11 mouse cellular contexts compared by ENCODE assay signal in genomic region chr9:30844079-30844563, GRCm38 (mm10).
A peak's percentile ranks its signal among the peaks of the same experiment; 100 is the strongest.
DNase-seq lines count a peak whose midpoint lies in the region; ATAC-seq and TF ChIP-seq lines count a peak whose summit lies in the region.
"Had no signal": no experiment of that assay in that cellular context is flagged by ENCODE, and none has a peak within 500 bp of the region (broad histone marks: within the 10 kb centered on the region; RNA-seq: fewer than 3 reads in every experiment).

No protein-coding gene starts in this region.

- WGBS in midbrain, postnatal 0 days: 65% methylated on average over 8 of the region's 8 CpGs
- 88% methylated on average over 8 of the region's 8 CpGs for WGBS in midbrain, embryonic 14.5 days
- WGBS in heart, embryonic 12.5 days: 24% methylated on average over 8 of the region's 8 CpGs

- no peaks in the 10 kb centered on the region for H3K27me3 ChIP-seq in midbrain, postnatal 0 days (ENCODE audit: insufficient read depth, low read length)
- no peaks in the 10 kb centered on the region for H3K27me3 ChIP-seq in midbrain, embryonic 14.5 days (ENCODE audit: control insufficient read depth, insufficient read depth, low read length)
- H3K27me3 ChIP-seq in heart, embryonic 12.5 days (replicated peaks): no peaks in the 10 kb centered on the region
- H3K27me3 ChIP-seq: embryonic facial prominence, embryonic 12.5 days; intestine, embryonic 15.5 days; midbrain, embryonic 12.5 days; stomach, embryonic 15.5 days had no signal

- no peak overlapping the region for H3K27ac ChIP-seq in midbrain, postnatal 0 days (ENCODE audit: low read depth, low read length)
- no peak overlapping the region for H3K27ac ChIP-seq in midbrain, embryonic 14.5 days (replicated peaks; ENCODE audit: low read depth, low read length)
- peak overlapping the region; percentile 32 for H3K27ac ChIP-seq in heart, embryonic 12.5 days (ENCODE audit: poor library complexity, severe bottlenecking)
- H3K27ac ChIP-seq: embryonic facial prominence, embryonic 12.5 days; intestine, embryonic 15.5 days; midbrain, embryonic 12.5 days; stomach, embryonic 15.5 days had no signal

- no peak for ATAC-seq in midbrain, postnatal 0 days (ENCODE audit: low FRiP score)
- ATAC-seq in midbrain, embryonic 14.5 days (ENCODE audit: low FRiP score, low TSS enrichment): no peak
- peak; percentile 81 for ATAC-seq in heart, embryonic 12.5 days (ENCODE audit: insufficient number of reproducible peaks, low FRiP score)
- ATAC-seq in inflammation-experienced regulatory T-cells, adult 6 months: no peak
- ATAC-seq in megakaryocyte-erythroid progenitor cell, adult 5-6 weeks (replicated peaks; ENCODE audit: low FRiP score, low TSS enrichment, poor library complexity, severe bottlenecking): no peak
- ATAC-seq: intestine, embryonic 15.5 days had no signal

- TF ChIP-seq CTCF in midbrain, postnatal 0 days (IDR thresholded peaks at IDR 0.05): no peak

- H3K4me2 ChIP-seq in midbrain, postnatal 0 days (ENCODE audit: low read depth, low read length, poor library complexity, severe bottlenecking): no peak overlapping the region
- H3K4me2 ChIP-seq in midbrain, embryonic 14.5 days (ENCODE audit: low read length): no peak overlapping the region
- peak overlapping the region; percentile 9; the same call in 1 of the 2 replicates for H3K4me2 ChIP-seq in heart, embryonic 12.5 days
- H3K4me2 ChIP-seq: embryonic facial prominence, embryonic 12.5 days; intestine, embryonic 15.5 days; midbrain, embryonic 12.5 days; stomach, embryonic 15.5 days had no signal

- no peaks in the 10 kb centered on the region for H3K9me3 ChIP-seq in midbrain, postnatal 0 days (ENCODE audit: low read length)
- H3K9me3 ChIP-seq in midbrain, embryonic 14.5 days (ENCODE audit: control insufficient read depth, low read length): no peaks in the 10 kb centered on the region
- H3K9me3 ChIP-seq in heart, embryonic 12.5 days (replicated peaks): no peaks in the 10 kb centered on the region
- H3K9me3 ChIP-seq: embryonic facial prominence, embryonic 12.5 days; intestine, embryonic 15.5 days; midbrain, embryonic 12.5 days; stomach, embryonic 15.5 days had no signal

- no peaks in the 10 kb centered on the region for H3K4me1 ChIP-seq in midbrain, postnatal 0 days (ENCODE audit: insufficient read depth, low read length)
- no peaks in the 10 kb centered on the region for H3K4me1 ChIP-seq in midbrain, embryonic 14.5 days (ENCODE audit: control insufficient read depth, insufficient read depth, low read length)
- H3K4me1 ChIP-seq in heart, embryonic 12.5 days (replicated peaks): peaks cover 50% of the 10 kb centered on the region
- H3K4me1 ChIP-seq: midbrain, embryonic 12.5 days had no signal

- H3K4me3 ChIP-seq in midbrain, postnatal 0 days (ENCODE audit: low read depth, low read length): no peak overlapping the region
- no peak overlapping the region for H3K4me3 ChIP-seq in midbrain, embryonic 14.5 days (replicated peaks; ENCODE audit: low read depth, low read length)
- H3K4me3 ChIP-seq in heart, embryonic 12.5 days: no peak overlapping the region
- H3K4me3 ChIP-seq: embryonic facial prominence, embryonic 12.5 days; intestine, embryonic 15.5 days; midbrain, embryonic 12.5 days; stomach, embryonic 15.5 days had no signal

- no peak overlapping the region for H3K9ac ChIP-seq in midbrain, postnatal 0 days (replicated peaks; ENCODE audit: low read length, poor library complexity, severe bottlenecking)
- H3K9ac ChIP-seq in midbrain, embryonic 14.5 days (replicated peaks; ENCODE audit: low read length): no peak overlapping the region
- no peak overlapping the region for H3K9ac ChIP-seq in heart, embryonic 12.5 days
- H3K9ac ChIP-seq: embryonic facial prominence, embryonic 12.5 days; intestine, embryonic 15.5 days; midbrain, embryonic 12.5 days; stomach, embryonic 15.5 days had no signal

- H3K36me3 ChIP-seq in midbrain, postnatal 0 days (ENCODE audit: insufficient read depth, low read length): no peaks in the 10 kb centered on the region
- no peaks in the 10 kb centered on the region for H3K36me3 ChIP-seq in midbrain, embryonic 14.5 days (ENCODE audit: control insufficient read depth, insufficient read depth, low read length)
- H3K36me3 ChIP-seq in heart, embryonic 12.5 days: no peaks in the 10 kb centered on the region
- H3K36me3 ChIP-seq: embryonic facial prominence, embryonic 12.5 days; intestine, embryonic 15.5 days; midbrain, embryonic 12.5 days; stomach, embryonic 15.5 days had no signal

- peak; percentile 26 for DNase-seq in midbrain, postnatal 0 days (ENCODE audit: low spot score)
- no peak for DNase-seq in midbrain, embryonic 14.5 days
- peak; percentile 78 for DNase-seq in fibroblast of lung, adult 2 months (ENCODE audit: low read depth)
- peak; percentile 28 to 81 for DNase-seq in lung, postnatal 4 days
